Mouse (Mus musculus) embryonic fibroblast, embryonic 13.5 days (primary cell): ENCODE measurements at regions not wholly inside any gene's neighbourhood (a gene's known extent, or its start where the extent isn't known, plus 50 kb on each side); places are given as distances from the start of the nearest gene placed in this dataset.

Experiments used
- CTCF ChIP-seq: IDR thresholded peaks from 2 replicates; pipeline ENCODE4 v1.5.1; 2011; ENCODE audit warnings: mild to moderate bottlenecking, control low read depth, low read length, moderate library complexity, borderline replicate concordance; ENCODE audit not compliant: insufficient read depth
- POLR2A ChIP-seq: IDR thresholded peaks from 2 replicates; pipeline ENCODE4 v1.6.1; 2011; ENCODE audit warnings: low read depth, mild to moderate bottlenecking, control low read depth, low read length, moderate library complexity

DNA sequence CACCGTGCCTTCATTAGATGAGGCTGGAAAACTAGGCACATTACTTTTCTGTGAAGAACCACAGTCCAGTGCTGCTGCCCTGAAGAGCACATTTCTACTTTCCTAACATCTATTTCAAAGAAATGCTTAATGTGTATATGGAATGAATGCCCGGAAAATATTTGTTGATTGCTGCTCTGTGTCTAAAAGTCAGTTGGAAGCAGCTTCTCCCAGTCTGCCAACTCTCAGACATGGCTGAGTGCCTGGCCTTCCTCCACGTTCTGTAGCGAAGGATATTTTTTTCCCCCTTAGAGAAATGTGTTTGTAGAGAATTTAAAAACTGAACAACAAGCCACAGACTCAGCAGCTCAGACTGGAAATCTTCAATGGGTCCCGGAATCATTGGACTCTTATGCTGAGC lies 576.4 kb upstream of the Arid1b start:
- TF ChIP-seq CTCF, result no peak
- TF ChIP-seq POLR2A, result no peak
